Mouse (Mus musculus): ENCODE data around the gene Sim1. TPM values are rescaled to one million over a fixed set of nuclear protein-coding genes. Genes with fewer than 3 reads are reported as not detected.

Gene Sim1
- total and polyA plus RNA-seq, 3 experiments, result not detected

- Histone ChIP-seq H3K4me3 (ENCODE audit: control insufficient read depth in 1 of 2, insufficient read depth in 1 of 2, low read depth in 2 of 2, low read length in 2 of 2) (no peak overlapping the region), H3K27ac (ENCODE audit: control insufficient read depth, low read depth, low read length) (no peak overlapping the region), H3K4me1 (ENCODE audit: control insufficient read depth in 1 of 2, insufficient read depth in 2 of 2, low read length in 2 of 2) (no peaks in the 10 kb centered on the region), H3K27me3 (ENCODE audit: control insufficient read depth in 1 of 2, insufficient read depth in 2 of 2, low read length in 2 of 2) (no peaks in the 10 kb centered on the region), H3K9me3 (replicated peaks; ENCODE audit: insufficient read depth, low read length) (no peaks in the 10 kb centered on the region), H3K9ac (ENCODE audit: control insufficient read depth, low read depth, low read length, poor library complexity, severe bottlenecking) (no peak overlapping the region), H3K36me3 (ENCODE audit: control insufficient read depth in 1 of 2, insufficient read depth in 2 of 2, low read length in 2 of 2) (no peaks in the 10 kb centered on the region), H3K79me2 (ENCODE audit: control insufficient read depth, insufficient read depth, low read length, poor library complexity) (no peaks in the 10 kb centered on the region)
- DNase-seq (ENCODE audit: low read depth, low spot score), result no peak
- TF ChIP-seq SIN3A (IDR thresholded peaks at IDR 0.05; ENCODE audit: low read length) (no peak), JUND (IDR thresholded peaks at IDR 0.05; ENCODE audit: low read depth, low read length) (no peak), RAD21 (IDR thresholded peaks at IDR 0.05; ENCODE audit: low read depth, low read length) (no peak), MAX (IDR thresholded peaks at IDR 0.05; ENCODE audit: low read length) (no peak), MYB (IDR thresholded peaks at IDR 0.05; ENCODE audit: low read depth, low read length) (no peak), TCF12 (IDR thresholded peaks at IDR 0.05; ENCODE audit: low read depth, low read length) (no peak), POLR2A (IDR thresholded peaks at IDR 0.05; ENCODE audit: control insufficient read depth in 1 of 2, insufficient read depth in 1 of 2, low read depth in 1 of 2, low read length in 2 of 2, poor library complexity in 1 of 2) (no peak), ZMIZ1 (IDR thresholded peaks at IDR 0.05; ENCODE audit: low read depth, low read length) (no peak), CHD1 (IDR thresholded peaks at IDR 0.05; ENCODE audit: low read depth, low read length) (no peak), NRF1 (IDR thresholded peaks at IDR 0.05; ENCODE audit: insufficient read depth, low read depth, low read length, poor library complexity, severe bottlenecking) (no peak), MEF2A (IDR thresholded peaks at IDR 0.05; ENCODE audit: extremely low read depth, insufficient replicate concordance, low read depth, low read length, poor library complexity, severe bottlenecking) (no peak), SMC3 (IDR thresholded peaks at IDR 0.05; ENCODE audit: low read depth, low read length) (no peak), GATA1 (IDR thresholded peaks at IDR 0.05; ENCODE audit: low read depth, low read length) (no peak), ZC3H11A (IDR thresholded peaks at IDR 0.05; ENCODE audit: low read depth, low read length) (no peak), E2F4 (IDR thresholded peaks at IDR 0.05; ENCODE audit: borderline replicate concordance, low read depth, low read length) (no peak), ZNF384 (IDR thresholded peaks at IDR 0.05; ENCODE audit: low read depth, low read length) (no peak), RCOR1 (IDR thresholded peaks at IDR 0.05; ENCODE audit: low read depth, low read length) (no peak), CTCF (IDR thresholded peaks at IDR 0.05 in 2 of 3, conservative IDR thresholded peaks at IDR 0.05 in 1 of 3; ENCODE audit: control insufficient read depth in 1 of 3, insufficient read depth in 1 of 3, low read depth in 2 of 3, low read length in 3 of 3, poor library complexity in 1 of 3, severe bottlenecking in 1 of 3) (no peak), ETS1 (IDR thresholded peaks at IDR 0.05; ENCODE audit: low read depth, low read length) (no peak), ELF1 (IDR thresholded peaks at IDR 0.05; ENCODE audit: low read depth, low read length) (no peak)
These were observed 7.3 kb downstream of the Sim1 start for GRCm38 (mm10) chr10:50901601-50902475.
